Mouse (Mus musculus) ZHBTc4 (cell line): Measurements from ENCODE around the gene Dynlt1f.
"Not testable (repeated sequence)": the region's sequence is repeated elsewhere in the genome, so short reads cannot be mapped to it uniquely, and the experiment has no call there.

Experiments
- DNase-seq: peaks from one replicate; pipeline ENCODE4 v3.0.0-alpha.2; 2011; ENCODE audit warnings: low read depth, low spot score

Dynlt1f gene

GRCm38 (mm10) chr17:6661093-6661816, 5.6 kb upstream of the Dynlt1f start:
- DNase-seq, result peak; percentile 41

GRCm38 (mm10) chr17:6660589-6660988, 4.9 kb upstream of the Dynlt1f start:
- not testable (repeated sequence) for DNase-seq

- not testable (repeated sequence) for DNase-seq
Observed at GRCm38 (mm10) chr17:6658801-6659200, 3.1 kb upstream of the Dynlt1f start, which contains the start of gene Sytl3. Gene Sytl3, plus strand, starts transcription at chr17:6659093.

- not testable (repeated sequence) for DNase-seq
Observed at GRCm38 (mm10) chr17:6656471-6656870, 771 bp upstream of the Dynlt1f start.

- DNase-seq, result peak; percentile 67
Observed at GRCm38 (mm10) chr17:6655087-6655511, 601 bp downstream of the Dynlt1f start.

GRCm38 (mm10) chr17:6653341-6653946, 2.3 kb downstream of the Dynlt1f start:
- DNase-seq, result not testable (repeated sequence)

GRCm38 (mm10) chr17:6650904-6651565, 4.7 kb downstream of the Dynlt1f start:
- not testable (repeated sequence) for DNase-seq

- DNase-seq, result not testable (repeated sequence)
Observed at GRCm38 (mm10) chr17:6647452-6647851, 8.2 kb downstream of the Dynlt1f start.

GRCm38 (mm10) chr17:6646841-6647240, 8.9 kb downstream of the Dynlt1f start:
- not testable (repeated sequence) for DNase-seq

GRCm38 (mm10) chr17:6645668-6646067, 10.0 kb downstream of the Dynlt1f start:
- not testable (repeated sequence) for DNase-seq

- DNase-seq, result not testable (repeated sequence)
Observed at GRCm38 (mm10) chr17:6644673-6645072, 11.0 kb downstream of the Dynlt1f start.

GRCm38 (mm10) chr17:6644210-6644609, 11.5 kb downstream of the Dynlt1f start:
- DNase-seq, result not testable (repeated sequence)

- peak; percentile 39 for DNase-seq
Observed at GRCm38 (mm10) chr17:6640771-6641429, 14.8 kb downstream of the Dynlt1f start.

- DNase-seq, result not testable (repeated sequence)
Observed at GRCm38 (mm10) chr17:6640044-6640637, 15.6 kb downstream of the Dynlt1f start.

- peak; percentile 17 for DNase-seq
Observed at GRCm38 (mm10) chr17:6639486-6639885, 16.2 kb downstream of the Dynlt1f start.

- DNase-seq, result not testable (repeated sequence)
Observed at GRCm38 (mm10) chr17:6638444-6638843, 17.3 kb downstream of the Dynlt1f start.

- DNase-seq, result not testable (repeated sequence)
Observed at GRCm38 (mm10) chr17:6637434-6637833, 18.3 kb downstream of the Dynlt1f start.

- no peak for DNase-seq
Observed at GRCm38 (mm10) chr17:6636861-6637260, 18.8 kb downstream of the Dynlt1f start.

- DNase-seq, result not testable (repeated sequence)
Observed at GRCm38 (mm10) chr17:6635781-6636180, 19.9 kb downstream of the Dynlt1f start.

GRCm38 (mm10) chr17:6632850-6633249, 22.9 kb downstream of the Dynlt1f start:
- not testable (repeated sequence) for DNase-seq

- DNase-seq, result not testable (repeated sequence)
Observed at GRCm38 (mm10) chr17:6630398-6630797, 25.3 kb downstream of the Dynlt1f start.
